Mouse (Mus musculus): ENCODE measurements around the gene Nup62. TPM values are rescaled to one million over a fixed set of nuclear protein-coding genes. Genes with fewer than 3 reads are reported as not detected.

The Nup62 gene
- polyA plus RNA-seq, 1 experiment from 2014 or later = 22.4 TPM

- H3K9ac ChIP-seq (replicated peaks; ENCODE audit: low read depth, low read length) = no peak overlapping the region
- H3K4me2 ChIP-seq (ENCODE audit: low read depth, low read length) = no peak overlapping the region
- H3K36me3 ChIP-seq (ENCODE audit: control insufficient read depth, insufficient read depth, low read length) = peaks cover 49% of the 10 kb centered on the region
- 90% methylated on average over 11 of the region's 11 CpGs for WGBS
- ATAC-seq (ENCODE audit: low read depth) = no peak
- no peak overlapping the region for H3K27ac ChIP-seq (ENCODE audit: low read depth, low read length)
- no peaks in the 10 kb centered on the region for H3K9me3 ChIP-seq (ENCODE audit: control insufficient read depth, low read length)
- peaks cover 31% of the 10 kb centered on the region for H3K4me1 ChIP-seq (ENCODE audit: control insufficient read depth, insufficient read depth, low read length)
- no peak overlapping the region for H3K4me3 ChIP-seq (ENCODE audit: low read depth, low read length)
- H3K27me3 ChIP-seq (ENCODE audit: control insufficient read depth, insufficient read depth, low read length) = peaks cover under 1% of the 10 kb centered on the region; the same call in 1 of the 2 replicates
Observed at GRCm38 (mm10) chr7:44863982-44864494, 48.1 kb downstream of the Nup62 start.

DNA sequence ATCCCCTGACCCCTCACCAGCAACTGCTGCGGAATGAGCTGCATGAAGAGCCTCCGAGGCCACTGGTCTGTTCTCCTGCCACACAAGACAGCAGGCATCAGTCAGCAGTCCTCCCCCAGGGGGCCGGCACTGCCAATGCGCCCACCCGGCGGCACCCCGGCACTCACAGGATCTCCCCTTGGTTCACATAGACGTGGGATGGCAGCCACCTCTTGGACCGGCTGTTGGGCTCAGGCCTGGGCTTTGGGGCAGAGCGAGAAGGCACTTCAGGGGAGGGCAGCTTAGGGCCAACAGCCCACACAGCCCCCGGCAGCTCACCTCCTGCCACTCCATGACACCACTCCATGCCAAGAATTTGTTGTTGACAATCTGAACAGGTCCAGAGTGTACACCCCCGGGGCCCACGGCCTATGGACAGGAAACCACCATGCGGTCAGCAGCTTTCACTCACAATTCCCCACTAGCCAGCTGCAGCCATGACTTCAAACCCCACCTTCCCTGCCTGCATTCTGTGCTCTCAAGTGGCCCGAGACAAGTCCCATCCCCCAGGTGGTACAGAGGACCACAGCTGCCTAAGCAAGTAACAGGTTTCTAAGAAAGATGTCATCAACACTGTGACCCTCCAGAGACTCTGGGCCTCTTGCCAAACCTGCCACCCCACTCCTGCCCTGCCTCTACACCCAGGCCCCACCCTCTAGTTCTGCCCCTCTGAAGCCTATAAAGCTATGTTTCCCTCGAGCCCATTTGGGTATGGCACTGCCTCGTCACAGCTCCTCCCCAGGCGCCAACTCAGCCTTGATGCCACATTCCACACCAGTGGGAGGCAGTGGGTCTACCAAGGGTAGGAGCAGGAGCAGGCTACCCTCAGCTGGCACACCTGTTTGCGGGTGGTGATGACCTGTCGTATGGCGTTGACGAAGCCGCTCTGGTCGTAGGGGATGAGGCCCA is 49.0 kb downstream of the Nup62 start:
- Histone ChIP-seq H3K4me1 (ENCODE audit: control insufficient read depth, insufficient read depth, low read length) (peaks cover 31% of the 10 kb centered on the region), H3K27me3 (ENCODE audit: control insufficient read depth, insufficient read depth, low read length) (peaks cover 2% of the 10 kb centered on the region; the same call in 1 of the 2 replicates), H3K9me3 (ENCODE audit: control insufficient read depth, low read length) (no peaks in the 10 kb centered on the region), H3K4me3 (ENCODE audit: low read depth, low read length) (no peak overlapping the region), H3K36me3 (ENCODE audit: control insufficient read depth, insufficient read depth, low read length) (peaks cover 49% of the 10 kb centered on the region), H3K9ac (replicated peaks; ENCODE audit: low read depth, low read length) (0 out of 2 replicates have a peak overlapping the region, but pooled peaks have one; percentile 28), H3K27ac (ENCODE audit: low read depth, low read length) (no peak overlapping the region), H3K4me2 (ENCODE audit: low read depth, low read length) (0 out of 2 replicates have a peak overlapping the region, but pooled peaks have one; percentile 8)
- no peak for ATAC-seq (ENCODE audit: low read depth)
- 82% methylated on average over 24 of the region's 24 CpGs for WGBS

- Histone ChIP-seq H3K36me3 (ENCODE audit: control insufficient read depth, insufficient read depth, low read length) (peaks cover 43% of the 10 kb centered on the region), H3K9ac (replicated peaks; ENCODE audit: low read depth, low read length) (0 out of 2 replicates have a peak overlapping the region, but pooled peaks have one; percentile 11), H3K4me2 (ENCODE audit: low read depth, low read length) (peak overlapping the region; percentile 30), H3K27ac (ENCODE audit: low read depth, low read length) (no peak overlapping the region), H3K4me1 (ENCODE audit: control insufficient read depth, insufficient read depth, low read length) (peaks cover 37% of the 10 kb centered on the region), H3K27me3 (ENCODE audit: control insufficient read depth, insufficient read depth, low read length) (peaks cover 2% of the 10 kb centered on the region; the same call in 1 of the 2 replicates), H3K4me3 (ENCODE audit: low read depth, low read length) (peak overlapping the region; percentile 10), H3K9me3 (ENCODE audit: control insufficient read depth, low read length) (no peaks in the 10 kb centered on the region)
- WGBS = 59% methylated on average over 15 of the region's 15 CpGs
- ATAC-seq (ENCODE audit: low read depth) = no peak
Observed at GRCm38 (mm10) chr7:44866276-44867009, 50.6 kb downstream of the Nup62 start.

- peak overlapping the region; percentile 98 for H3K4me3 ChIP-seq (ENCODE audit: low read depth, low read length)
- WGBS = 76% methylated on average over 14 of the region's 19 CpGs
- peaks cover 37% of the 10 kb centered on the region for H3K36me3 ChIP-seq (ENCODE audit: control insufficient read depth, insufficient read depth, low read length)
- no peak for ATAC-seq (ENCODE audit: low read depth)
- peaks cover 37% of the 10 kb centered on the region for H3K4me1 ChIP-seq (ENCODE audit: control insufficient read depth, insufficient read depth, low read length)
- peak overlapping the region; percentile 99 for H3K9ac ChIP-seq (replicated peaks; ENCODE audit: low read depth, low read length)
- peak overlapping the region; percentile 100 for H3K4me2 ChIP-seq (ENCODE audit: low read depth, low read length)
- peaks cover 2% of the 10 kb centered on the region; the same call in 1 of the 2 replicates for H3K27me3 ChIP-seq (ENCODE audit: control insufficient read depth, insufficient read depth, low read length)
- H3K27ac ChIP-seq (ENCODE audit: low read depth, low read length) = no peak overlapping the region
- no peaks in the 10 kb centered on the region for H3K9me3 ChIP-seq (ENCODE audit: control insufficient read depth, low read length)
Observed at GRCm38 (mm10) chr7:44867010-44867702, 51.3 kb downstream of the Nup62 start.

GRCm38 (mm10) chr7:44867802-44868201 is 51.9 kb downstream of the Nup62 start:
- Histone ChIP-seq H3K36me3 (ENCODE audit: control insufficient read depth, insufficient read depth, low read length) (peaks cover 31% of the 10 kb centered on the region), H3K9ac (replicated peaks; ENCODE audit: low read depth, low read length) (peak overlapping the region; percentile 99), H3K4me1 (ENCODE audit: control insufficient read depth, insufficient read depth, low read length) (peaks cover 37% of the 10 kb centered on the region), H3K4me3 (ENCODE audit: low read depth, low read length) (peak overlapping the region; percentile 98), H3K9me3 (ENCODE audit: control insufficient read depth, low read length) (no peaks in the 10 kb centered on the region), H3K4me2 (ENCODE audit: low read depth, low read length) (peak overlapping the region; percentile 100), H3K27me3 (ENCODE audit: control insufficient read depth, insufficient read depth, low read length) (peaks cover 2% of the 10 kb centered on the region; the same call in 1 of the 2 replicates), H3K27ac (ENCODE audit: low read depth, low read length) (0 out of 2 replicates have a peak overlapping the region, but pooled peaks have one; percentile 39)
- WGBS = 59% methylated on average over 9 of the region's 9 CpGs
- ATAC-seq (ENCODE audit: low read depth) = no peak

DNA sequence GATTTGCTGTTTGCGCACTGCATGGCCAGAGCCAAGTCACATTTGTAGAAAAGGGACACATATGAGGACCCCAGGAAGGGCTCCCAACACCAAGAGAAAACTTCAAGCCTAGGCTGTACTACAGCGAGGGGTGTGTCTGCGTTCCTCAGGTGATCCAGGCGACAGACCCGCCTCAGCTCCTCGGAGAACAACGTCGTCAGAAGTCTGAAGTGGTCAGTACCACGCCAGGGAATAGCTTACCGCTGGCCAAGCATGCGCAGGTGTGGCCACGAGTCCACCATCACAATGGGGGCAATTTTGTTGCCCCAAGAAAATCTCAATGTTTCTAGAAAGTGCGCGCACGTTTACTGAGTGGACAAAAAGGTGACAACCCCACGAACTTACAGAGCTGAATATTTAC is 52.6 kb downstream of the Nup62 start:
- peaks cover 2% of the 10 kb centered on the region; the same call in 1 of the 2 replicates for H3K27me3 ChIP-seq (ENCODE audit: control insufficient read depth, insufficient read depth, low read length)
- H3K4me3 ChIP-seq (ENCODE audit: low read depth, low read length) = peak overlapping the region; percentile 98
- ATAC-seq (ENCODE audit: low read depth) = no peak
- peaks cover 37% of the 10 kb centered on the region for H3K4me1 ChIP-seq (ENCODE audit: control insufficient read depth, insufficient read depth, low read length)
- peak overlapping the region; percentile 100 for H3K4me2 ChIP-seq (ENCODE audit: low read depth, low read length)
- H3K9ac ChIP-seq (replicated peaks; ENCODE audit: low read depth, low read length) = peak overlapping the region; percentile 99
- H3K9me3 ChIP-seq (ENCODE audit: control insufficient read depth, low read length) = no peaks in the 10 kb centered on the region
- WGBS = 7% methylated on average over 16 of the region's 16 CpGs
- H3K36me3 ChIP-seq (ENCODE audit: control insufficient read depth, insufficient read depth, low read length) = peaks cover 24% of the 10 kb centered on the region
- peak overlapping the region; percentile 100 for H3K27ac ChIP-seq (ENCODE audit: low read depth, low read length)

GRCm38 (mm10) chr7:44868919-44869696 is 53.2 kb downstream of the Nup62 start:
- Histone ChIP-seq H3K9ac (replicated peaks; ENCODE audit: low read depth, low read length) (peak overlapping the region; percentile 99), H3K4me3 (ENCODE audit: low read depth, low read length) (peak overlapping the region; percentile 98), H3K4me2 (ENCODE audit: low read depth, low read length) (peak overlapping the region; percentile 100), H3K4me1 (ENCODE audit: control insufficient read depth, insufficient read depth, low read length) (peaks cover 37% of the 10 kb centered on the region), H3K9me3 (ENCODE audit: control insufficient read depth, low read length) (no peaks in the 10 kb centered on the region), H3K27ac (ENCODE audit: low read depth, low read length) (peak overlapping the region; percentile 100), H3K36me3 (ENCODE audit: control insufficient read depth, insufficient read depth, low read length) (peaks cover 18% of the 10 kb centered on the region), H3K27me3 (ENCODE audit: control insufficient read depth, insufficient read depth, low read length) (peaks cover 2% of the 10 kb centered on the region; the same call in 1 of the 2 replicates)
- peak; percentile 15 for ATAC-seq (ENCODE audit: low read depth)
- WGBS = under 1% methylated on average over 58 of the region's 108 CpGs
